Mouse (Mus musculus) MEL (cell line): Measurements from ENCODE around the gene Kank3.

Source experiments
- CTCF ChIP-seq, 3 experiments: IDR thresholded peaks in 2 of 3; conservative IDR thresholded peaks in 1 of 3; 2 replicates each; pipeline ENCODE4 v1.5.1; 2011 to 2012; ENCODE audit warnings: low read length in 3 of 3, low read depth in 2 of 3, mild to moderate bottlenecking in 2 of 3, improper control_type of control experiment in 1 of 3, inconsistent platforms in 1 of 3, mixed read lengths in 1 of 3, moderate library complexity in 1 of 3; ENCODE audit not compliant: control insufficient read depth in 1 of 3, insufficient read depth in 1 of 3, poor library complexity in 1 of 3, severe bottlenecking in 1 of 3
- E2F4 ChIP-seq: IDR thresholded peaks from 2 replicates; pipeline ENCODE4 v1.6.1; 2011; ENCODE audit warnings: low read depth, low read length, improper control_type of control experiment, borderline replicate concordance
- EP300 ChIP-seq, 2 experiments: IDR thresholded peaks; 2 replicates each; pipeline ENCODE4 v1.6.1; 2011; ENCODE audit warnings: improper control_type of control experiment in 2 of 2, low read length in 2 of 2, low read depth in 1 of 2, mild to moderate bottlenecking in 1 of 2
- MAX ChIP-seq: IDR thresholded peaks from 2 replicates; pipeline ENCODE4 v1.6.1; 2011; ENCODE audit warnings: low read length, improper control_type of control experiment
- MAZ ChIP-seq: IDR thresholded peaks from 2 replicates; pipeline ENCODE4 v1.6.1; 2012; ENCODE audit warnings: low read depth, mild to moderate bottlenecking, inconsistent platforms, low read length, improper control_type of control experiment
- POLR2A ChIP-seq, 2 experiments: IDR thresholded peaks; 2 replicates each; pipeline ENCODE4 v1.6.1; 2011 to 2012; ENCODE audit warnings: low read length in 2 of 2, mild to moderate bottlenecking in 2 of 2, control low read depth in 1 of 2, improper control_type of control experiment in 1 of 2, low read depth in 1 of 2, moderate library complexity in 1 of 2; ENCODE audit not compliant: control insufficient read depth in 1 of 2, insufficient read depth in 1 of 2, poor library complexity in 1 of 2
- ZNF384 ChIP-seq: IDR thresholded peaks from 2 replicates; pipeline ENCODE4 v1.6.1; 2012; ENCODE audit warnings: low read depth, mild to moderate bottlenecking, inconsistent platforms, low read length, improper control_type of control experiment

DNA sequence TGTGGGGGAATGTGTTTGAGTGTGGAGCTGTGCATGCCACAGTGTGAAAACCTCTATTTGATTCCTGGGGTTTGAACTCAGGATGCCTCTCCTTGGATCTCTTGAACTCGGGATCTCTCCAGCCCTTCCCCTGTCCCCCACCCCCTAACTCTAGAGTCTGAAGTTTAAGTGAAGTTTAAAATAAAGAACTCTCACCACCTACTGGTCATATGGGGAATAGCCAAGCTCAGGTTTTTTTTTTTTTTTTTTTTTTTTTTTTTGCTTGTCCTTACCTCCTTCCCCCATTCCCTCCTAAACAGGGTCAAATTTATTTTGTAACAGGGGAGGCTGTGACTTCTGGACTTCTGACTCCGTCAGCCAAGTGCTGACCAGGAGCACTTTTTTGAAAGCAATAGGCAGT lies 8.1 kb upstream of the Kank3 start:
- TF ChIP-seq MAZ (no peak), EP300 (IDR thresholded peaks at IDR 0.05; ENCODE audit: low read depth in 1 of 2, low read length in 2 of 2) (no peak), ZNF384 (no peak), E2F4 (no peak), CTCF (IDR thresholded peaks at IDR 0.05 in 2 of 3, conservative IDR thresholded peaks at IDR 0.05 in 1 of 3; ENCODE audit: control insufficient read depth in 1 of 3, insufficient read depth in 1 of 3, low read depth in 2 of 3, low read length in 3 of 3, poor library complexity in 1 of 3, severe bottlenecking in 1 of 3) (peak in 2 of 3 experiments; percentile 47 to 50; a peak in 4 of 6 replicates), POLR2A (IDR thresholded peaks at IDR 0.05; ENCODE audit: control insufficient read depth in 1 of 2, insufficient read depth in 1 of 2, low read depth in 1 of 2, low read length in 2 of 2, poor library complexity in 1 of 2) (no peak), MAX (no peak)
